Mouse (Mus musculus) spleen, adult 2 months (tissue): ENCODE data around the gene Tubd1. TPM values are rescaled to one million over a fixed set of nuclear protein-coding genes. Genes with fewer than 3 reads are reported as not detected.
A peak's percentile ranks its signal among the peaks of the same experiment; 100 is the strongest.

Experiments used
- DNase-seq, 2 experiments: peaks; one replicate each; pipeline versions ENCODE4 v3.0.0 to v3.0.0-alpha.2; 2012 to 2021; ENCODE audit warnings: low spot score in 2 of 2, low read depth in 1 of 2
- H3K27ac ChIP-seq: fragments of 200-500 bp; 2 replicates; pipeline ENCODE4 v1.5.1; 2012; ENCODE audit warnings: low read length, inconsistent platforms; ENCODE audit not compliant: insufficient read depth
- H3K27me3 ChIP-seq: fragments of 200-500 bp; 2 replicates; pipeline ENCODE4 v1.6.1; 2012; ENCODE audit warnings: mild to moderate bottlenecking, moderate library complexity, low read length, inconsistent platforms; ENCODE audit not compliant: control insufficient read depth, insufficient read depth
- H3K36me3 ChIP-seq: fragments of 200-500 bp; 2 replicates; pipeline ENCODE4 v1.6.1; 2012; ENCODE audit warnings: mild to moderate bottlenecking, low read length, inconsistent platforms; ENCODE audit not compliant: control insufficient read depth, insufficient read depth
- H3K4me1 ChIP-seq: fragments of 200-500 bp; 2 replicates; pipeline ENCODE4 v1.6.1; 2011; ENCODE audit warnings: inconsistent platforms; ENCODE audit not compliant: control insufficient read depth, insufficient read depth, insufficient read length
- H3K4me3 ChIP-seq: fragments of 200-500 bp; 2 replicates; pipeline ENCODE4 v1.5.1; 2011; ENCODE audit warnings: mild to moderate bottlenecking, inconsistent platforms; ENCODE audit not compliant: insufficient read depth, insufficient read length; ENCODE audit errors: extremely low read depth
- CTCF ChIP-seq: fragments of 200-500 bp; IDR thresholded peaks from 2 replicates; pipeline ENCODE4 v1.5.1; 2011; ENCODE audit warnings: mild to moderate bottlenecking, inconsistent platforms; ENCODE audit not compliant: insufficient read depth, insufficient read length, insufficient replicate concordance; ENCODE audit errors: extremely low read depth
- POLR2A ChIP-seq: fragments of 200-500 bp; IDR thresholded peaks from 2 replicates; pipeline ENCODE4 v1.6.1; 2011; ENCODE audit warnings: low read depth, low read length, inconsistent platforms
- WGBS: fragments of 180-500 bp; shearing (Covaris S2); methylation state at CpG from one replicate; pipeline ENCODE4 v1.1.7; 2018; 5-methylcytosine and 5-hydroxymethylcytosine counted together
- polyA plus RNA-seq: library from polyadenylated mRNA; depleted of rRNA; stranded (reverse); fragments of >200 nt; gene quantifications from 2 replicates; pipeline ENCODE4 v1.2.3, GENCODE M21; 2012

Gene Tubd1
- polyA plus RNA-seq, 1 experiment: 2.2 TPM

DNA sequence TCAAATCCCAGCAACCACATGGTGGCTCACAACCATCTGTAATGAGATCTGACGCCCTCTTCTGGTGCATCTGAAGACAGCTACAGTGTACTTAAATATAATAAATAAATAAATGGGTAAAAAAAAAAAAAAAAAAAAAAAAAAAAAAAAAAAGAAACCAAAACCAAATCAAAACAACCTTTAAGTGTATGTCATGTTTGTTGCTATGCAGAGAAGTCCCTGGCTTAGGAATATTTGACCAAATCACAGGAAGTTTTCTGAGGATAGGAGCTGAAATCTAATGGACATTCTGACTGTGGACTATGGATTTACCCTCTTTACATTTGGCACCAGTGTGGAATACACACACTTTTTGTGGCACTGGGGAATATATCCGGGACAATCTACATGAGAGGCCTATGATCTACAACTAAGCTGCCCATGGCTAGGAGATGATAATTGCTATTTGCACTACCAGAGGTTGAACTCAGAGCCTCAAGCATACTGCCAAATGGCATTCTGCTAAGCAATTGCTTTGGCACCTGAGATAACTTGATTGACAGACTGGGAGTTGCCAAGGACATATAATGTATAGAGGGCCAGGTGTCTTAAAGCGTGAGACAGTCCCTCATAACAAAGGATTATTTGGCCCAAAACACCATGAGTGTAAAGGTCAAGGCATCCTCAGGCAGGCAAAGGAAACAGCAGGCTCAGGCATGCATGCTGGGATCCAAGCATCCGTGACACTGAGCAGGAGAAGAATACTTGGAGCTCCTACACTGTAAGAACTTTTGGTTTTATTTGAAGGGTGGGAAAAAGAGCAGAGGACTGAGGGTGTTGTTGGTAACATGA lies 54.8 kb downstream of the Tubd1 start:
- no peak overlapping the region for H3K27ac ChIP-seq
- no peaks in the 10 kb centered on the region; the same call in 1 of the 2 replicates for H3K36me3 ChIP-seq
- H3K4me1 ChIP-seq: no peaks in the 10 kb centered on the region
- no peak overlapping the region for H3K4me3 ChIP-seq
- no peak for DNase-seq
- WGBS: 89% methylated on average over 4 of the region's 4 CpGs
- TF ChIP-seq CTCF: no peak
- TF ChIP-seq POLR2A: no peak
- H3K27me3 ChIP-seq: no peaks in the 10 kb centered on the region

DNA sequence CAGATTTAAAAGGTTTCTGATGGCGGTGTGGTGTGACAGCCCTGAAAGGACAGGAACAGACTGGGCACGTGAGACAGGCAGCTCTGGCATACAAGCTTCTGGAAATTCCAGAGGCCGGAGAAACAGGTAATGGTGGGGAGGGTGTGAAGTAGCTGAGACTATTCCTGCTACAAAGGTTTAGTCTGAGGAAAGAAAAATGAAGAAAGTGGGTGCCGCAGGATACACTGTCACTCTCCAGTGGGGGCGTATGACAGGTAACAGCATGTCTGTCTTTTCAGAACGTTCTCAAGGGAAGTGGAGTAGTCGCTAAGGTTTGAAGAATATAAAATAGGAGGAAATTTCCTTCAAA lies 55.4 kb downstream of the Tubd1 start:
- 89% methylated on average over 7 of the region's 7 CpGs for WGBS
- Histone ChIP-seq H3K4me1 (no peaks in the 10 kb centered on the region), H3K4me3 (no peak overlapping the region), H3K27me3 (no peaks in the 10 kb centered on the region), H3K36me3 (no peaks in the 10 kb centered on the region; the same call in 1 of the 2 replicates), H3K27ac (no peak overlapping the region)
- TF ChIP-seq POLR2A: no peak
- TF ChIP-seq CTCF: no peak
- DNase-seq: no peak

GRCm38 (mm10) chr11:86602116-86602515 lies 57.3 kb downstream of the Tubd1 start:
- H3K36me3 ChIP-seq: no peaks in the 10 kb centered on the region; the same call in 1 of the 2 replicates
- no peak overlapping the region for H3K27ac ChIP-seq
- H3K4me1 ChIP-seq: no peaks in the 10 kb centered on the region; the same call in 1 of the 2 replicates
- H3K4me3 ChIP-seq: no peak overlapping the region
- 84% methylated on average over 3 of the region's 3 CpGs for WGBS
- DNase-seq: no peak
- no peak for TF ChIP-seq CTCF
- no peaks in the 10 kb centered on the region for H3K27me3 ChIP-seq

DNA sequence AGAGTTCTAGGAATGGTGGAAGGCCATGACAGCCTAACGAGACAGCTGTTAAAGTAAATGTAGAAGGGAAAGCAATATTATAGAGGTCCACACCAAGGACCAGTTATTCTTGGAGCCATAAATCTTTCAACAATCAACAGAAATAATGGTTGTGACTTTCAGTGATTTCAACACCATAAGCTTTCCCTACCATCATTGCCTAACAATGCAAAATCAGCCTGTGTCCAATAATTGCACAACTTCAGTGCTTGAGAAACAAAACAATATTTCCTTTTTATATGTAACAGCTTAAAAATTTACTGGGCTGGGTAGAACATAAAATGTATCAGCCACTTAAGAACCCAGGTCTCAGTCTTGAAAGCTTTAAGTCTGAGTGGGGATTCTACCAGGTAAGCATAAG lies 58.9 kb downstream of the Tubd1 start:
- DNase-seq: no peak
- peak overlapping the region; percentile 22; the same call in 1 of the 2 replicates for H3K27ac ChIP-seq
- TF ChIP-seq CTCF: no peak
- no peak for TF ChIP-seq POLR2A
- no peaks in the 10 kb centered on the region; the same call in 1 of the 2 replicates for H3K36me3 ChIP-seq
- no peaks in the 10 kb centered on the region for H3K27me3 ChIP-seq
- whole genome bisulfite sequencing: 78% methylated on average over 1 of the region's 1 CpGs
- H3K4me3 ChIP-seq: no peak overlapping the region
- no peaks in the 10 kb centered on the region; the same call in 1 of the 2 replicates for H3K4me1 ChIP-seq

DNA sequence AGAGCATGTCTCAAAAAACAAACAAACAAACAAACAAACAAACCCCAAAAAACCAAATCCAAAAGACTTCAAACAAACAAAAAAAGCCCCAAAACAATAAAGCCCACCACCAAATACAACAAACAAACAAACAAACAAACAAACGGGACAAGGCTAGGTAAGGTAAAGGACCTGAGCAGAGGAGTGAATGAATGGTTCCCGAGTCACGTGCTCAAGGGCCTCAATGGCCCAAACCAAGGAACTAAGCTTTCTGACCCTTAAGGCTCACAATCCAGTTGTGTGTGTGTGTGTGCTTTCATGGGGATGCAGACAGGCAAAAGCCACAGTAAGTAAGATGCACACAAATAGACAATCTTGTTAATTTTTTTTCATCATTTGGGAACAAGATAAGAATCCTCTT lies 59.5 kb downstream of the Tubd1 start:
- Histone ChIP-seq H3K4me3 (no peak overlapping the region), H3K27ac (peak overlapping the region; percentile 22; the same call in 1 of the 2 replicates), H3K36me3 (no peaks in the 10 kb centered on the region; the same call in 1 of the 2 replicates), H3K4me1 (no peaks in the 10 kb centered on the region; the same call in 1 of the 2 replicates), H3K27me3 (no peaks in the 10 kb centered on the region)
- WGBS: 94% methylated on average over 3 of the region's 3 CpGs
- DNase-seq: no peak
- TF ChIP-seq POLR2A (no peak), CTCF (no peak)

DNA sequence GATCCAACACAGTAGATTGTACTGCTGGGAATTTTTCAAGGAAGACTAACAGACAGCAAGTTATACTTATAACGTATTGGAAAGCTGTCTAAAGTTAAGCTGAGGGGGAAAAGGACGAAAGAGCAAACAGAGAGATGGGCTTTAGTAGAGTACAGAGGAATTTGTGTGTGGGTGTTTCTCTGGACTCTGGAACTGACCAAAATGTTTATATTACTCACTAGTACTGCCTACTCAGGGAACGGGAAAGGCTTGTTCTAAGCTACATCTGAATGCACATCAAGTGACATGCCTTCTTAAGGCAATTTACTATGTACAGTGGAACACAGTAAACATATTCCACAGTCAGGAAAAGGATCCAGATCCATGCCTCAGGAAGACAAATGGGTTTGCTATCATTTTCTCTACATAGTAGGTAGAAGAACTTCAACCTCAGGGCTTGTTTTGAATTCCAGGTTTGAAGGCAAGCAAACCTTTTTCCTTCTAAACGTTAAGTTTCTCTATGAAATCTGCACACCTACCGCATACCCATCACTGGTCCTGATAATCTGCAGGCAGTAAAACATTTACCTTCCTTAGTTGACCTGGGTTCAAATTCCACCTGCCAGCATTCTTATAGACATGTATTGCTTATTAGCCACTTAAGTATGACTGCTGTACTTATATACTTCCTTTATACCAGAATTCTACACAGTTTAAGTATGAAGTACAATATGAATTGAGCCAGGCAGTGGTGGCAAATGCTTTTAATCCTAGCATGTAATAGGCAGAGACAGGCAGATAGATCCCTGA lies 60.1 kb downstream of the Tubd1 start:
- 95% methylated on average over 5 of the region's 5 CpGs for WGBS
- Histone ChIP-seq H3K27ac (no peak overlapping the region), H3K4me1 (no peaks in the 10 kb centered on the region; the same call in 1 of the 2 replicates), H3K36me3 (no peaks in the 10 kb centered on the region; the same call in 1 of the 2 replicates), H3K27me3 (no peaks in the 10 kb centered on the region), H3K4me3 (no peak overlapping the region)
- DNase-seq: no peak
- TF ChIP-seq CTCF: no peak
- no peak for TF ChIP-seq POLR2A
